Mouse (Mus musculus) spleen, adult 2 months (tissue): ENCODE results near the gene S100a2. TPM values are rescaled to one million over a fixed set of nuclear protein-coding genes. Genes with fewer than 3 reads are reported as not detected.
A peak's percentile ranks its signal among the peaks of the same experiment; 100 is the strongest.

Source experiments
- DNase-seq, 2 experiments: peaks; one replicate each; pipeline versions ENCODE4 v3.0.0 to v3.0.0-alpha.2; 2012 to 2021; ENCODE audit warnings: low spot score in 2 of 2, low read depth in 1 of 2
- H3K27ac ChIP-seq: fragments of 200-500 bp; 2 replicates; pipeline ENCODE4 v1.5.1; 2012; ENCODE audit warnings: low read length, inconsistent platforms; ENCODE audit not compliant: insufficient read depth
- H3K27me3 ChIP-seq: fragments of 200-500 bp; 2 replicates; pipeline ENCODE4 v1.6.1; 2012; ENCODE audit warnings: mild to moderate bottlenecking, moderate library complexity, low read length, inconsistent platforms; ENCODE audit not compliant: control insufficient read depth, insufficient read depth
- H3K36me3 ChIP-seq: fragments of 200-500 bp; 2 replicates; pipeline ENCODE4 v1.6.1; 2012; ENCODE audit warnings: mild to moderate bottlenecking, low read length, inconsistent platforms; ENCODE audit not compliant: control insufficient read depth, insufficient read depth
- H3K4me1 ChIP-seq: fragments of 200-500 bp; 2 replicates; pipeline ENCODE4 v1.6.1; 2011; ENCODE audit warnings: inconsistent platforms; ENCODE audit not compliant: control insufficient read depth, insufficient read depth, insufficient read length
- H3K4me3 ChIP-seq: fragments of 200-500 bp; 2 replicates; pipeline ENCODE4 v1.5.1; 2011; ENCODE audit warnings: mild to moderate bottlenecking, inconsistent platforms; ENCODE audit not compliant: insufficient read depth, insufficient read length; ENCODE audit errors: extremely low read depth
- CTCF ChIP-seq: fragments of 200-500 bp; IDR thresholded peaks from 2 replicates; pipeline ENCODE4 v1.5.1; 2011; ENCODE audit warnings: mild to moderate bottlenecking, inconsistent platforms; ENCODE audit not compliant: insufficient read depth, insufficient read length, insufficient replicate concordance; ENCODE audit errors: extremely low read depth
- POLR2A ChIP-seq: fragments of 200-500 bp; IDR thresholded peaks from 2 replicates; pipeline ENCODE4 v1.6.1; 2011; ENCODE audit warnings: low read depth, low read length, inconsistent platforms
- WGBS: fragments of 180-500 bp; shearing (Covaris S2); methylation state at CpG from one replicate; pipeline ENCODE4 v1.1.7; 2018; 5-methylcytosine and 5-hydroxymethylcytosine counted together
- polyA plus RNA-seq: library from polyadenylated mRNA; depleted of rRNA; stranded (reverse); fragments of >200 nt; gene quantifications from 2 replicates; pipeline ENCODE4 v1.2.3, GENCODE M21; 2012

The S100a2 gene
- polyA plus RNA-seq, 1 experiment: not detected

DNA sequence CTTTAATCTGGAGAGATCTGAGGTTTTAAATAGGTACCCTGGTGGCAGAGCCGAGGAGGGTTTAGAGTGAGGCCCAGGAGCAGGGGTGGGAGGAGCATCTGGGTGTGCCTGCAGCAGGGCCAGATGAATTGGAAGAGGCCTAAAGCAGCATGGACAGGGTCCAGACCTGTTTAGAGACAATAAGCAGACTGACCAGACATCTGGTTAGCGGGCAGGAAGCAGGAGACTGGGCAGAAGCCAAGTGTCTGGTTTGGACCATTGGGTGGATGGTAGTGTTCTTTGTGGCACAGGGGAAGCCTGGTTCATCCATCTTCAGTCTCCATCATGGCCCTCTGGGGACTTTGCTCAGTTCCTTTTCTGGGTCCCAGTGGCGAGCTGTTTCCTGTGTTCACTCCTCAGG, 6.2 kb upstream of the S100a2 start:
- WGBS: 36% methylated on average over 3 of the region's 3 CpGs
- no peak for DNase-seq
- no peaks in the 10 kb centered on the region for H3K36me3 ChIP-seq
- H3K27ac ChIP-seq: no peak overlapping the region
- TF ChIP-seq POLR2A (no peak), CTCF (no peak)
- H3K27me3 ChIP-seq: no peaks in the 10 kb centered on the region
- H3K4me1 ChIP-seq: peaks cover 27% of the 10 kb centered on the region; the same call in 1 of the 2 replicates
- H3K4me3 ChIP-seq: no peak overlapping the region

DNA sequence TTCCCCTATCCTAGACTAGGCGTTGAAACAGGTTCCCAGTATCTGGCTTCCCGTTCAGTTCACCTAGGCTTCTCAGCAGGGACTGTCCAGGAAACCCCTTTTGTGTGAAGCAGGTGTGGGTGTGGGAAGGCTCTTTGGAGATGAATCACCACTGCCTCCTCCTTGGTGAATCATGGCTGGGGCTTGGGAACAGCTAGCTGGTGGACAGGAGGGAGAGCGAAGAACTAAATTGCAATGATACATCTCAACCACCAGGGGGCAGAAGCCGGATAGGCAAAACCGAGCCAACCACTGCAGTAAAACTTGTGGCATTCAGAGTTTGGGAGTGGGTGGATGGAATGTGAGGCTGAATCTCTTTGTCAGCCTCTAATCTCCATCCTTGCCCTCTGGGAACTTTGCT, 4.5 kb upstream of the S100a2 start:
- no peak overlapping the region for H3K27ac ChIP-seq
- WGBS: 27% methylated on average over 5 of the region's 5 CpGs
- DNase-seq: peak; percentile 43 to 55

GRCm38 (mm10) chr3:90586016-90586643, 3.9 kb upstream of the S100a2 start:
- DNase-seq: no peak
- Histone ChIP-seq H3K36me3 (no peaks in the 10 kb centered on the region), H3K27ac (peak overlapping the region; percentile 87), H3K4me3 (no peak overlapping the region), H3K27me3 (no peaks in the 10 kb centered on the region), H3K4me1 (peaks cover 40% of the 10 kb centered on the region; the same call in 1 of the 2 replicates)
- TF ChIP-seq CTCF (no peak), POLR2A (no peak)
- 50% methylated on average over 15 of the region's 15 CpGs for WGBS

More for the DNA sequence above, 4.5 kb upstream of the S100a2 start:
- Histone ChIP-seq H3K4me3 (no peak overlapping the region), H3K36me3 (no peaks in the 10 kb centered on the region), H3K4me1 (peaks cover 40% of the 10 kb centered on the region; the same call in 1 of the 2 replicates), H3K27me3 (no peaks in the 10 kb centered on the region)
- TF ChIP-seq POLR2A (no peak), CTCF (peak; percentile 77; the same call in 1 of the 2 replicates)

DNA sequence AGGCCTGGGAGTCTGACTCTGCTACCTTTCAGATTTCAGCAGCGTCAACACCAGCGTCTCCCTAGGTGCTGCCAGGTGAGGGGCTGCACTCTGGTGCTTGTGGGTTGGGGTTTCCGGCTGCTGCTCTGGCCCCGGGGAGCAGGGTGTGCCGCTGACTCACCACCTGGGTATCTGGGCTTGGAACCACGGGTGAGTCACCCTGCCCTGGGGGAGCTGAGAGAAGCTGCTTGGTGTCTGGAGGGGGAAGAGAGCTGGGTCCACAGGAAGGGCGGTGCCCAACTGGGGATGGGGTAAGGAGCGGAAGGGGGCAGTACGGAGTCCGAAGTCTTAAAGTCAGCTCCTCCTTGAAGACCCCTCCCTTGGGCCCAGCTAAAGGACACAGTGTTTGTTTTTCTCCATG, 3.1 kb upstream of the S100a2 start:
- Histone ChIP-seq H3K36me3 (no peaks in the 10 kb centered on the region), H3K27me3 (no peaks in the 10 kb centered on the region), H3K27ac (peak overlapping the region; percentile 87), H3K4me1 (peaks cover 40% of the 10 kb centered on the region; the same call in 1 of the 2 replicates), H3K4me3 (peak overlapping the region; percentile 2; the same call in 1 of the 2 replicates)
- TF ChIP-seq POLR2A (no peak), CTCF (no peak)
- WGBS: 11% methylated on average over 10 of the region's 10 CpGs
- DNase-seq: peak; percentile 63 to 90

DNA sequence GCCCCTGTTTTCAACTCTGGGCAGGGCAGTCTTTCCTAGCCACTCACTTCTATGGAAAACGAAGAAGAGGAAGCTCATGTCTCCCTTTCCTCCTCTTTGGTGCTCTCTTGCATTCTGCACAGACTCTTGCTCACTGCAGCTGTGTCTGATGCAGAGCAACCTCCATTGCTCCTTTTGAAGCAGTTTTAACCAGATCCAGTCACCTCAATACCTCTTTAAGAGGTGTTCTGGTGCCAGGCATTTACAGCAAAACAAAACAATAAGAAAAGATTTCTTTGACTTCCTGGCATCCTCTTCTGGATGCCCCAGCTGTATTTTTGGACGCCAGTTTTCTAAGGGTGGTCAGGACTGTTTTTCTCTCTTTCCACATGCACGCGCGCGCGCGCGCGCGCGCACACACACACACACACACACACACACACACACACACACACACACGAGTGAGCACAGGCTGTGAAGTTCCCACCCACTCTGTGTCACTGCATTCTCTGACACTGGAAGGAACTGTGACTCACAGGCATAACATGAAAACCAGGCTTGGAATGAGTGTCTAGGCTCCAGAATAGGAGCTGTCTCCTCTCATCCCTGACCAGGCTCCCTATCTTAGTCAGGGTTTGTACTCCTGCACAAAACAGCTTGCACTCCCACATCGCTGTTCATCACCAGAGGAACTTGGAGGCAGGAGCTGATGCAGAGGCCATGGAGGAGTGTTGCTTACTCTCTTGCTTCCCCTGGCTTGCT, 2.5 kb upstream of the S100a2 start:
- Histone ChIP-seq H3K36me3 (no peaks in the 10 kb centered on the region), H3K4me1 (peaks cover 40% of the 10 kb centered on the region; the same call in 1 of the 2 replicates), H3K4me3 (peak overlapping the region; percentile 2; the same call in 1 of the 2 replicates), H3K27me3 (no peaks in the 10 kb centered on the region), H3K27ac (peak overlapping the region; percentile 87)
- no peak for TF ChIP-seq POLR2A
- TF ChIP-seq CTCF: no peak
- no peak for DNase-seq
- WGBS: 60% methylated on average over 14 of the region's 14 CpGs

DNA sequence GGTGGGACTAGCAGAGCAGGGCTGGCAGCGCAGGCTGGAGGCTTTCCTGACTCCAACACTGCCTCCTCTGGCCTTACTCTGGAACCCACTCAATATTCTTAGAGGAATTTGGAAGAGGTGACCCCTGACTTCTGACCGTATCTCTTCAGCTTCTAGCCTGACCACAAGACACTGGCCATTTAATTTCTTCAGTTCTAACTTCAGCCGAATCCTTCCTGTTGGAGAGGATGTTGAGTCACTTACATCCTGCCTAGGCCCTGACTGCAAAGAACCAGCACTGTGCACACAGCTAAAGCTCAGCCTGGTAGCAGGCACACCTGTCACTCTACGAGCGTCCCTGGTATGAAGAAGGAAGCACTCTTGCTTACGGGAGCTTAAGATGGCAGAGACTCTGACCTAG, 657 bp upstream of the S100a2 start:
- peak overlapping the region; percentile 49 for H3K27ac ChIP-seq
- DNase-seq: no peak
- H3K4me3 ChIP-seq: no peak overlapping the region
- H3K4me1 ChIP-seq: peaks cover 37% of the 10 kb centered on the region; the same call in 1 of the 2 replicates
- H3K27me3 ChIP-seq: no peaks in the 10 kb centered on the region
- TF ChIP-seq CTCF (no peak), POLR2A (no peak)
- no peaks in the 10 kb centered on the region for H3K36me3 ChIP-seq
- 32% methylated on average over 6 of the region's 6 CpGs for WGBS
